ENCODE assay signal across 8 mouse cellular contexts in genomic region chr5:31291361-31291688, GRCm38 (mm10). TPM values are rescaled to one million over a fixed set of nuclear protein-coding genes. Genes with fewer than 3 reads are reported as not detected.
DNase-seq lines count a peak whose midpoint lies in the region; ATAC-seq and TF ChIP-seq lines count a peak whose summit lies in the region.

No protein-coding gene starts in this region.

- no peak for TF ChIP-seq EP300 in ES-Bruce4 (IDR thresholded peaks at IDR 0.05; ENCODE audit: insufficient read depth, low read depth, low read length)

- no peak; the same call in none of the 2 replicates for ATAC-seq in heart, embryonic 12.5 days (ENCODE audit: insufficient number of reproducible peaks, low FRiP score)
- ATAC-seq in forebrain, embryonic 16.5 days, result no peak
- no peak for ATAC-seq in CD4-positive, CD25-positive, alpha-beta regulatory T cell, adult 4 months

- no peak for TF ChIP-seq CTCF in ES-Bruce4 (IDR thresholded peaks at IDR 0.05; ENCODE audit: low read depth, low read length)

- peaks cover 27% of the 10 kb centered on the region for H3K4me1 ChIP-seq in heart, embryonic 12.5 days (replicated peaks)
- peaks cover 1% of the 10 kb centered on the region for H3K4me1 ChIP-seq in ES-Bruce4 (ENCODE audit: control insufficient read depth, insufficient read depth, low read length)
- peaks cover 32% of the 10 kb centered on the region for H3K4me1 ChIP-seq in forebrain, embryonic 16.5 days (replicated peaks; ENCODE audit: control insufficient read depth, insufficient read depth, low read length)

- peak overlapping the region; percentile 63 for H3K4me3 ChIP-seq in heart, embryonic 12.5 days
- H3K4me3 ChIP-seq in ES-Bruce4 (ENCODE audit: low read depth, low read length) (peak overlapping the region; percentile 87), macrophage (ENCODE audit: inconsistent target) (peak overlapping the region; percentile 68)
- H3K4me3 ChIP-seq in forebrain, embryonic 16.5 days (replicated peaks; ENCODE audit: low read length), result peak overlapping the region; percentile 65

- peak; percentile 13 for TF ChIP-seq POLR2A in ES-Bruce4 (IDR thresholded peaks at IDR 0.05; ENCODE audit: insufficient read depth, low read length)

- intact Hi-C loops in heart, postnatal 14 days (cut with DNase I), result loop anchor here (2.0 to 10.0 kb wide), 2 partner anchors 71 to 163 kb away; partner anchors contain the start of genes Ppm1g and Zfp512

- peak overlapping the region; percentile 66 for H3K9ac ChIP-seq in heart, embryonic 12.5 days
- peak overlapping the region; percentile 38 for H3K9ac ChIP-seq in ES-Bruce4 (ENCODE audit: low read depth, poor library complexity, severe bottlenecking)
- H3K9ac ChIP-seq in forebrain, embryonic 16.5 days (replicated peaks; ENCODE audit: low read depth, low read length), result peak overlapping the region; percentile 44

- peaks cover 15% of the 10 kb centered on the region for H3K36me3 ChIP-seq in heart, embryonic 12.5 days
- H3K36me3 ChIP-seq in ES-Bruce4 (ENCODE audit: control insufficient read depth, insufficient read depth, low read length, poor library complexity, severe bottlenecking) (no peaks in the 10 kb centered on the region), macrophage (ENCODE audit: inconsistent target) (peaks cover 6% of the 10 kb centered on the region; the same call in 1 of the 2 replicates)
- H3K36me3 ChIP-seq in forebrain, embryonic 16.5 days (ENCODE audit: control insufficient read depth, insufficient read depth), result peaks cover 7% of the 10 kb centered on the region; the same call in 1 of the 2 replicates

- peak overlapping the region; percentile 87 for H3K4me2 ChIP-seq in heart, embryonic 12.5 days
- peak overlapping the region; percentile 94 for H3K4me2 ChIP-seq in forebrain, embryonic 16.5 days (ENCODE audit: low read length)

- no peaks in the 10 kb centered on the region for H3K27me3 ChIP-seq in heart, embryonic 12.5 days (replicated peaks)
- no peaks in the 10 kb centered on the region for H3K27me3 ChIP-seq in ES-Bruce4 (ENCODE audit: control insufficient read depth, insufficient read depth, low read length, poor library complexity, severe bottlenecking)
- H3K27me3 ChIP-seq in forebrain, embryonic 16.5 days (replicated peaks; ENCODE audit: control insufficient read depth, insufficient read depth, low read length), result no peaks in the 10 kb centered on the region

- H3K27ac ChIP-seq in heart, embryonic 12.5 days (ENCODE audit: poor library complexity, severe bottlenecking), result peak overlapping the region; percentile 67
- H3K27ac ChIP-seq in ES-Bruce4 (ENCODE audit: insufficient read depth, low read length) (peak overlapping the region; percentile 16; the same call in 1 of the 2 replicates), macrophage (peak overlapping the region; percentile 51)
- H3K27ac ChIP-seq in forebrain, embryonic 16.5 days (ENCODE audit: low read length), result peak overlapping the region; percentile 86

- H3K9me3 ChIP-seq in heart, embryonic 12.5 days (replicated peaks), result no peaks in the 10 kb centered on the region
- H3K9me3 ChIP-seq in ES-Bruce4 (replicated peaks; ENCODE audit: control insufficient read depth, insufficient read depth, low read length, poor library complexity, severe bottlenecking), result no peaks in the 10 kb centered on the region
- no peaks in the 10 kb centered on the region for H3K9me3 ChIP-seq in forebrain, embryonic 16.5 days (ENCODE audit: control insufficient read depth, low read length)

- 5% methylated on average over 9 of the region's 9 CpGs for WGBS in heart, embryonic 12.5 days
- 3% methylated on average over 9 of the region's 9 CpGs for WGBS in forebrain, embryonic 16.5 days
- 5% methylated on average over 9 of the region's 9 CpGs for WGBS in macrophage (ENCODE audit: missing documents)

- no peak for DNase-seq in heart, postnatal 14 days
- no peak for DNase-seq in spleen, postnatal 4 days (ENCODE audit: low spot score in 2 of 2)
- DNase-seq in cerebellum, adult 18-20 months, result no peak

- H3K79me2 ChIP-seq in macrophage (ENCODE audit: inconsistent target), result no peaks in the 10 kb centered on the region

RNA-seq across cellular contexts. Expression of gene Ift172, which starts 0.4 kb away (rescaled TPM):
- 33.9 and 34.0 TPM in 2 replicates for polyA plus RNA-seq in heart, embryonic 12.5 days (2016; fragmentation: Nextera tagmentation; extraction: Ambion mirVana)
- 10 to 100 TPM; 37.2 to 42.3 TPM for total RNA-seq in heart, postnatal 14 days (2021)
- 21.3 and 27.2 TPM in 2 replicates for polyA plus RNA-seq in ES-Bruce4 (2011; ENCODE audit: insufficient read depth, insufficient read length, low read depth, missing spikeins)
- 34.2 and 39.4 TPM in 2 replicates for polyA plus RNA-seq in forebrain, embryonic 16.5 days (2015; fragmentation: Nextera tagmentation; extraction: Ambion mirVana)
- total RNA-seq in macrophage (2018; cell fraction: chromatin; rRNA removed), result 100 to 1,000 TPM in 12 of 26 experiments, 10 to 100 TPM in 14; 12.0 to 178 (median 97.2) TPM
- 10 to 100 TPM; 13.8 to 27.7 (median 18.8) TPM for total RNA-seq in macrophage (2018; cell fraction: cytosol; rRNA removed)
- 10 to 100 TPM in 25 of 26 experiments, 1 to 10 TPM in 1; 8.3 to 71.9 (median 37.6) TPM for total RNA-seq in macrophage (2018; cell fraction: nucleus; rRNA removed)
- 11.8 to 19.6 TPM (median 13.6 TPM) in 3 replicates for polyA plus RNA-seq in macrophage (2018)
- polyA plus RNA-seq in CD4-positive, CD25-positive, alpha-beta regulatory T cell, adult 4 months (2017; shearing (Covaris generic)), result 1 to 10 TPM; 4.8 to 10.0 TPM

RNA-seq across cellular contexts. Expression of gene Fndc4, which starts 4.6 kb away (rescaled TPM):
- polyA plus RNA-seq in heart, embryonic 12.5 days (2016; fragmentation: Nextera tagmentation; extraction: Ambion mirVana), result 25.8 and 32.3 TPM in 2 replicates
- total RNA-seq in heart, postnatal 14 days (2021), result 1 to 10 TPM; 2.4 to 5.0 TPM
- polyA plus RNA-seq in ES-Bruce4 (2011; ENCODE audit: insufficient read depth, insufficient read length, low read depth, missing spikeins), result 19.9 and 23.4 TPM in 2 replicates
- polyA plus RNA-seq in forebrain, embryonic 16.5 days (2015; fragmentation: Nextera tagmentation; extraction: Ambion mirVana), result 81.8 and 90.6 TPM in 2 replicates
- total RNA-seq in macrophage (2018; cell fraction: chromatin; rRNA removed), result 1 to 10 TPM in 1 of 26 experiments, not detected in 25; 1.1 TPM
- not detected for total RNA-seq in macrophage (2018; cell fraction: cytosol; rRNA removed)
- total RNA-seq in macrophage (2018; cell fraction: nucleus; rRNA removed), result not detected
- polyA plus RNA-seq in macrophage (2018), result not detected in 3 replicates
- polyA plus RNA-seq in CD4-positive, CD25-positive, alpha-beta regulatory T cell, adult 4 months (2017; shearing (Covaris generic)), result not detected

RNA-seq across cellular contexts. Expression of gene Gckr, which starts 5.9 kb away (rescaled TPM):
- polyA plus RNA-seq in heart, embryonic 12.5 days (2016; fragmentation: Nextera tagmentation; extraction: Ambion mirVana), result 0.19 TPM in 1 of 2 replicates, not detected in the other
- total RNA-seq in heart, postnatal 14 days (2021), result not detected
- polyA plus RNA-seq in ES-Bruce4 (2011; ENCODE audit: insufficient read depth, insufficient read length, low read depth, missing spikeins) (0.48 and 1.1 TPM in 2 replicates), macrophage (2018) (not detected in 3 replicates)
- polyA plus RNA-seq in forebrain, embryonic 16.5 days (2015; fragmentation: Nextera tagmentation; extraction: Ambion mirVana), result 0.27 TPM in 1 of 2 replicates, not detected in the other
- under 1 TPM in 2 of 26 experiments, not detected in 24; 0.22 to 0.75 TPM for total RNA-seq in macrophage (2018; cell fraction: chromatin; rRNA removed)
- not detected for total RNA-seq in macrophage (2018; cell fraction: cytosol; rRNA removed)
- not detected for total RNA-seq in macrophage (2018; cell fraction: nucleus; rRNA removed)
- not detected for polyA plus RNA-seq in CD4-positive, CD25-positive, alpha-beta regulatory T cell, adult 4 months (2017; shearing (Covaris generic))

RNA-seq across cellular contexts. Expression of gene Krtcap3, which starts 39.8 kb away (rescaled TPM):
- 7.4 and 7.5 TPM in 2 replicates for polyA plus RNA-seq in heart, embryonic 12.5 days (2016; fragmentation: Nextera tagmentation; extraction: Ambion mirVana)
- total RNA-seq in heart, postnatal 14 days (2021), result 1 to 10 TPM; 2.8 to 3.2 TPM
- polyA plus RNA-seq in ES-Bruce4 (2011; ENCODE audit: insufficient read depth, insufficient read length, low read depth, missing spikeins) (15.6 and 17.4 TPM in 2 replicates), macrophage (2018) (0.37 to 2.5 TPM (median 0.63 TPM) in 3 replicates)
- 2.4 and 3.8 TPM in 2 replicates for polyA plus RNA-seq in forebrain, embryonic 16.5 days (2015; fragmentation: Nextera tagmentation; extraction: Ambion mirVana)
- 10 to 100 TPM in 24 of 26 experiments, 1 to 10 TPM in 2; 5.3 to 51.6 (median 23.7) TPM for total RNA-seq in macrophage (2018; cell fraction: chromatin; rRNA removed)
- 1 to 10 TPM in 3 of 26 experiments, under 1 TPM in 12, not detected in 11; 0.22 to 1.6 (median 0.56) TPM for total RNA-seq in macrophage (2018; cell fraction: cytosol; rRNA removed)
- total RNA-seq in macrophage (2018; cell fraction: nucleus; rRNA removed), result 10 to 100 TPM in 14 of 26 experiments, 1 to 10 TPM in 12; 5.4 to 23.5 (median 10.2) TPM
- polyA plus RNA-seq in CD4-positive, CD25-positive, alpha-beta regulatory T cell, adult 4 months (2017; shearing (Covaris generic)), result 10 to 100 TPM; 28.0 to 30.7 TPM

RNA-seq across cellular contexts. Expression of gene Gm9970, which starts 50.3 kb away (rescaled TPM):
- polyA plus RNA-seq in heart, embryonic 12.5 days (2016; fragmentation: Nextera tagmentation; extraction: Ambion mirVana), result 0.34 TPM in 1 of 2 replicates, not detected in the other
- total RNA-seq in heart, postnatal 14 days (2021), result not detected
- polyA plus RNA-seq in ES-Bruce4 (2011; ENCODE audit: insufficient read depth, insufficient read length, low read depth, missing spikeins) (not detected in 2 replicates), macrophage (2018) (not detected in 3 replicates)
- 0.99 TPM in 1 of 2 replicates, not detected in the other for polyA plus RNA-seq in forebrain, embryonic 16.5 days (2015; fragmentation: Nextera tagmentation; extraction: Ambion mirVana)
- 1 to 10 TPM in 1 of 26 experiments, not detected in 25; 2.0 TPM for total RNA-seq in macrophage (2018; cell fraction: chromatin; rRNA removed)
- under 1 TPM in 3 of 26 experiments, not detected in 23; 0.39 to 0.42 (median 0.39) TPM for total RNA-seq in macrophage (2018; cell fraction: cytosol; rRNA removed)
- total RNA-seq in macrophage (2018; cell fraction: nucleus; rRNA removed), result 1 to 10 TPM in 2 of 26 experiments, not detected in 24; 1.3 to 1.8 TPM
- polyA plus RNA-seq in CD4-positive, CD25-positive, alpha-beta regulatory T cell, adult 4 months (2017; shearing (Covaris generic)), result not detected

Comparison
In these comparisons a context has a peak if more than half of its experiments do, and no peak if none do; other contexts are left out.
1. H3K27ac ChIP-seq: peak in every context shown above with its lines; median percentile 86 in forebrain, embryonic 16.5 days; 67 in heart, embryonic 12.5 days; 51 in macrophage; 16 in ES-Bruce4.
2. RNA of gene Fndc4, which starts 4.6 kb away (polyA plus RNA-seq): 81.8 to 90.6 TPM in forebrain, embryonic 16.5 days, 25.8 to 32.3 TPM in heart, embryonic 12.5 days and 19.9 to 23.4 TPM in ES-Bruce4; not detected in CD4-positive, CD25-positive, alpha-beta regulatory T cell, adult 4 months and not detected in macrophage; every median in the first group is over 10 times any median in the second.
3. Peak in every context shown above with its lines, with median percentiles within 50 percentile points of each other: H3K4me3 ChIP-seq and H3K9ac ChIP-seq.